Mouse (Mus musculus) liver, embryonic 14.5 days (tissue): ENCODE results near the gene Mobp. TPM values are rescaled to one million over a fixed set of nuclear protein-coding genes. Genes with fewer than 3 reads are reported as not detected.
"Not testable (repeated sequence)": the region's sequence is repeated elsewhere in the genome, so short reads cannot be mapped to it uniquely, and the experiment has no call there.

Experiments
- ATAC-seq: fragments of 200-750 bp; cut with Nextera tagmentation; 2 replicates; pipeline ENCODE4 v1.8.0; 2017; ENCODE audit warnings: moderate number of reproducible peaks, mild to moderate bottlenecking, moderate library complexity; ENCODE audit not compliant: insufficient read depth
- DNase-seq, 3 experiments: peaks; one replicate each; pipeline ENCODE4 v3.0.0-alpha.2; 2012 to 2013; ENCODE audit warnings: low read depth in 3 of 3, low spot score in 3 of 3
- H3K27ac ChIP-seq: fragments of 300-500 bp; sonication (generic); 2 replicates; pipeline ENCODE4 v1.5.1; 2014; ENCODE audit warnings: moderate library complexity, mild to moderate bottlenecking, control low read depth, inconsistent platforms
- H3K27me3 ChIP-seq: fragments of 300-500 bp; sonication (generic); 2 replicates; pipeline ENCODE4 v1.6.1; 2014; ENCODE audit warnings: mild to moderate bottlenecking, low read length, moderate library complexity; ENCODE audit not compliant: control insufficient read depth, insufficient read depth
- H3K36me3 ChIP-seq: fragments of 300-500 bp; sonication (generic); replicated peaks from 2 replicates; pipeline ENCODE4 v1.6.1; 2014; ENCODE audit warnings: low read depth; ENCODE audit not compliant: control insufficient read depth, insufficient read depth
- H3K4me1 ChIP-seq, 2 experiments: fragments of 200-500 bp in 1 of 2; fragments of 300-500 bp in 1 of 2; sonication (generic) in 1 of 2; replicated peaks; 2 replicates each; pipeline ENCODE4 v1.6.1; 2012 to 2014; ENCODE audit warnings: antibody characterized with exemption in 1 of 2, inconsistent platforms in 1 of 2, low read length in 1 of 2; ENCODE audit not compliant: control insufficient read depth in 2 of 2, insufficient read depth in 2 of 2
- H3K4me2 ChIP-seq: fragments of 300-500 bp; sonication (generic); 2 replicates; pipeline ENCODE4 v1.6.1; 2014; ENCODE audit warnings: low read depth, mild to moderate bottlenecking, control low read depth, moderate library complexity
- H3K4me3 ChIP-seq, 2 experiments: fragments of 200-500 bp in 1 of 2; fragments of 300-500 bp in 1 of 2; sonication (generic) in 1 of 2; 2 replicates each; pipeline ENCODE4 v1.5.1; 2012 to 2014; ENCODE audit warnings: low read depth in 2 of 2, low read length in 2 of 2, mild to moderate bottlenecking in 2 of 2, control low read depth in 1 of 2, inconsistent platforms in 1 of 2, moderate library complexity in 1 of 2; ENCODE audit not compliant: insufficient read depth in 1 of 2
- H3K9ac ChIP-seq: fragments of 300-500 bp; sonication (generic); replicated peaks from 2 replicates; pipeline ENCODE4 v1.6.1; 2014; ENCODE audit warnings: mild to moderate bottlenecking, control low read depth, moderate library complexity
- H3K9me3 ChIP-seq: fragments of 300-500 bp; sonication (generic); 2 replicates; pipeline ENCODE4 v1.6.1; 2016; ENCODE audit warnings: low read length, mixed read lengths; ENCODE audit not compliant: control insufficient read depth
- CTCF ChIP-seq: IDR thresholded peaks from 2 replicates; pipeline ENCODE4 v1.5.1; 2016; ENCODE audit warnings: antibody characterized with exemption, low read depth, control low read depth
- EP300 ChIP-seq: IDR thresholded peaks from 2 replicates; pipeline ENCODE4 v1.6.1; 2016; ENCODE audit warnings: antibody characterized with exemption, low read depth
- WGBS: fragments of 180-500 bp; shearing (Covaris S2); extraction: QIAGEN DNeasy Blood & Tissue Kit; methylation state at CpG from one replicate; pipeline ENCODE4 v1.1.7; 2014; ENCODE audit not compliant: insufficient replicate concordance; 5-methylcytosine and 5-hydroxymethylcytosine counted together
- polyA plus RNA-seq, 2 experiments: library from polyadenylated mRNA; depleted of rRNA in 1 of 2; stranded (reverse) in 1 of 2; unstranded in 1 of 2; fragments of >200 nt; fragmentation: Nextera tagmentation in 1 of 2; extraction: Ambion mirVana in 1 of 2; gene quantifications; 2 replicates each; pipeline versions ENCODE4 v1.2.1 to v1.2.3; 2012 to 2014

The Mobp gene
- polyA plus RNA-seq (2012; rRNA removed) (0.01 TPM in 1 of 2 replicates, not detected in the other), polyA plus RNA-seq (2014; fragmentation: Nextera tagmentation; extraction: Ambion mirVana) (not detected in 2 replicates)

- Histone ChIP-seq H3K9ac (no peak within 1 kb of the TSS), H3K4me1 (no peaks in the 10 kb centered on the region), H3K4me3 (no peak within 1 kb of the TSS), H3K27ac (no peak within 1 kb of the TSS), H3K4me2 (no peak within 1 kb of the TSS), H3K9me3 (no peaks in the 10 kb centered on the region), H3K36me3 (no peaks in the 10 kb centered on the region), H3K27me3 (no peaks in the 10 kb centered on the region)
- TF ChIP-seq EP300 = no peak
- TF ChIP-seq CTCF = no peak
- DNase-seq = no peak
- 61% methylated on average over 11 of the region's 11 CpGs for WGBS
- no peak for ATAC-seq
These were observed at the start of gene Mobp for GRCm38 (mm10) chr9:120149222-120149828. TSS of gene Mobp (plus strand) at chr9:120149707.

- TF ChIP-seq EP300 = no peak
- TF ChIP-seq CTCF = no peak
These were observed 48.3 kb upstream of the Mobp start for GRCm38 (mm10) chr9:120101165-120101564.

GRCm38 (mm10) chr9:120108953-120109352, 40.6 kb upstream of the Mobp start:
- H3K9me3 ChIP-seq, H3K27ac ChIP-seq, H3K27me3 ChIP-seq, ATAC-seq, H3K36me3 ChIP-seq, H3K4me2 ChIP-seq, H3K9ac ChIP-seq, DNase-seq, H3K4me3 ChIP-seq: not testable (repeated sequence)
- peaks cover 30 to 31% of the 10 kb centered on the region in 2 experiments for H3K4me1 ChIP-seq
- 79% methylated on average over 12 of the region's 12 CpGs for WGBS

More at GRCm38 (mm10) chr9:120101165-120101564, 48.3 kb upstream of the Mobp start:
- WGBS = 73% methylated on average over 2 of the region's 2 CpGs
- Histone ChIP-seq H3K4me1 (0 out of 4 replicates have a peak, but pooled peaks cover 0 to 3% of the 10 kb centered on the region in 2 experiments), H3K27me3 (no peaks in the 10 kb centered on the region), H3K4me2 (no peak overlapping the region), H3K9ac (no peak overlapping the region), H3K36me3 (no peaks in the 10 kb centered on the region), H3K27ac (no peak overlapping the region), H3K4me3 (no peak overlapping the region), H3K9me3 (no peaks in the 10 kb centered on the region)
- ATAC-seq = no peak
- DNase-seq = no peak

GRCm38 (mm10) chr9:120110211-120111018, 39.1 kb upstream of the Mobp start, which contains the start of gene Slc25a38:
TSS of gene Slc25a38 (plus strand) at chr9:120110374.
- no peaks in the 10 kb centered on the region for H3K36me3 ChIP-seq
- DNase-seq = peak; percentile 92 to 94 (median 93)
- H3K27ac ChIP-seq = peak within 1 kb of the TSS; percentile 95
- ATAC-seq = peak; percentile 81
- H3K4me3 ChIP-seq = peak within 1 kb of the TSS; percentile 73 to 86
- under 1% methylated on average over 62 of the region's 62 CpGs for WGBS
- no peaks in the 10 kb centered on the region for H3K9me3 ChIP-seq
- H3K9ac ChIP-seq = peak within 1 kb of the TSS; percentile 85
- peaks cover 34 to 44% of the 10 kb centered on the region in 2 experiments for H3K4me1 ChIP-seq
- H3K27me3 ChIP-seq = no peaks in the 10 kb centered on the region
- peak within 1 kb of the TSS; percentile 99 for H3K4me2 ChIP-seq
- TF ChIP-seq EP300 = peak; percentile 18; the same call in 1 of the 2 replicates
- peak; percentile 92 for TF ChIP-seq CTCF
